Mouse (Mus musculus) ES-Bruce4 (cell line): ENCODE measurements around the gene Ndrg4.

ENCODE experiments used
- CTCF ChIP-seq: IDR thresholded peaks from one replicate; pipeline ENCODE4 v1.8.1; 2011; ENCODE audit warnings: low read depth, low read length
- EP300 ChIP-seq: IDR thresholded peaks from 2 replicates; pipeline ENCODE4 v1.6.1; 2011; ENCODE audit warnings: low read depth, low read length; ENCODE audit not compliant: insufficient read depth
- POLR2A ChIP-seq: IDR thresholded peaks from one replicate; pipeline ENCODE4 v1.8.1; 2011; ENCODE audit warnings: low read length; ENCODE audit not compliant: insufficient read depth

GRCm38 (mm10) chr8:95661085-95661484 lies 15.7 kb upstream of the Ndrg4 start:
- TF ChIP-seq CTCF (no peak), EP300 (no peak), POLR2A (no peak)
